20 mouse cellular contexts compared by ENCODE assay signal in genomic region chr4:36659920-36660319, GRCm38 (mm10).
"Had no signal": no experiment of that assay in that cellular context is flagged by ENCODE, and none has a peak within 500 bp of the region (broad histone marks: within the 10 kb centered on the region; RNA-seq: fewer than 3 reads in every experiment).

No protein-coding gene starts in this region.

- DNase-seq: liver, embryonic 13.5 days; liver, postnatal 0 days; lung, adult 2 months; lung, postnatal 4 days; midbrain, embryonic 14.5 days; right cerebral cortex, adult 18-20 months; right cerebral cortex, postnatal 25 days; right cerebral cortex, postnatal 4 days; spleen, adult 18-20 months; thymus, adult 18-20 months; thymus, postnatal 14 days; thymus, postnatal 36 days had no signal

- H3K9ac ChIP-seq: liver, embryonic 13.5 days; liver, embryonic 15.5 days; liver, postnatal 0 days; lung, embryonic 15.5 days; neural tube, embryonic 12.5 days had no signal

- ATAC-seq: liver, postnatal 0 days; lung, postnatal 0 days; midbrain, embryonic 16.5 days had no signal

- H3K4me1 ChIP-seq: liver, embryonic 13.5 days; liver, embryonic 15.5 days; lung, embryonic 15.5 days; midbrain, embryonic 10.5 days; neural tube, embryonic 12.5 days had no signal

- H3K4me2 ChIP-seq: liver, embryonic 11.5 days; liver, embryonic 13.5 days; liver, embryonic 15.5 days; lung, embryonic 15.5 days; neural tube, embryonic 12.5 days had no signal

- H3K36me3 ChIP-seq: liver, embryonic 13.5 days; liver, embryonic 15.5 days; lung, embryonic 15.5 days; midbrain, embryonic 10.5 days; neural tube, embryonic 12.5 days had no signal

- H3K27me3 ChIP-seq: liver, embryonic 13.5 days; liver, embryonic 15.5 days; lung, embryonic 15.5 days; neural tube, embryonic 12.5 days had no signal

- H3K4me3 ChIP-seq: liver, embryonic 13.5 days; liver, embryonic 15.5 days; lung, embryonic 15.5 days; midbrain, embryonic 10.5 days; myocyte; neural tube, embryonic 12.5 days had no signal

- H3K27ac ChIP-seq: liver, embryonic 13.5 days; liver, embryonic 15.5 days; lung, embryonic 15.5 days; midbrain, embryonic 10.5 days; neural tube, embryonic 12.5 days had no signal

- H3K9me3 ChIP-seq: liver, embryonic 13.5 days; liver, embryonic 15.5 days; lung, embryonic 15.5 days; midbrain, embryonic 10.5 days; neural tube, embryonic 12.5 days had no signal
